Mouse (Mus musculus) MEL (cell line): ENCODE results near the gene Fam214a. TPM values are rescaled to one million over a fixed set of nuclear protein-coding genes. Genes with fewer than 3 reads are reported as not detected.

Experiments
- DNase-seq: peaks from one replicate; pipeline ENCODE4 v3.0.0; 2011; ENCODE audit warnings: low read depth, low spot score
- H3K27ac ChIP-seq: 2 replicates; pipeline ENCODE4 v1.5.1; 2012; ENCODE audit warnings: low read depth, mild to moderate bottlenecking, control low read depth, low read length, moderate library complexity; ENCODE audit not compliant: control insufficient read depth
- H3K27me3 ChIP-seq, 2 experiments: fragments of 150-350 bp in 1 of 2; sonication (generic) in 1 of 2; 2 replicates each; pipeline ENCODE4 v1.6.1; 2012; ENCODE audit warnings: low read length in 2 of 2, mild to moderate bottlenecking in 2 of 2, improper control_type of control experiment in 1 of 2, moderate library complexity in 1 of 2; ENCODE audit not compliant: insufficient read depth in 2 of 2, control insufficient read depth in 1 of 2
- H3K36me3 ChIP-seq, 2 experiments: 2 replicates each; pipeline ENCODE4 v1.6.1; 2012 to 2014; ENCODE audit warnings: low read length in 2 of 2, improper control_type of control experiment in 1 of 2, inconsistent platforms in 1 of 2, mild to moderate bottlenecking in 1 of 2; ENCODE audit not compliant: insufficient read depth in 2 of 2, control insufficient read depth in 1 of 2
- H3K4me1 ChIP-seq, 2 experiments: fragments of 150-350 bp in 1 of 2; sonication (generic) in 1 of 2; 2 replicates each; pipeline ENCODE4 v1.6.1; 2012; ENCODE audit warnings: low read length in 2 of 2, improper control_type of control experiment in 1 of 2, mild to moderate bottlenecking in 1 of 2; ENCODE audit not compliant: insufficient read depth in 2 of 2, control insufficient read depth in 1 of 2
- H3K4me3 ChIP-seq, 2 experiments: fragments of 150-350 bp in 1 of 2; sonication (generic) in 1 of 2; 2 replicates each; pipeline ENCODE4 v1.5.1; 2012; ENCODE audit warnings: low read depth in 2 of 2, low read length in 2 of 2, mild to moderate bottlenecking in 2 of 2, moderate library complexity in 2 of 2, control low read depth in 1 of 2, improper control_type of control experiment in 1 of 2; ENCODE audit not compliant: control insufficient read depth in 1 of 2, insufficient read depth in 1 of 2
- H3K79me2 ChIP-seq: 2 replicates; pipeline ENCODE4 v1.6.1; 2012; ENCODE audit warnings: mild to moderate bottlenecking, low read length, moderate library complexity; ENCODE audit not compliant: control insufficient read depth, poor library complexity, insufficient read depth
- H3K9ac ChIP-seq: 2 replicates; pipeline ENCODE4 v1.6.1; 2012; ENCODE audit warnings: low read depth, mild to moderate bottlenecking, control low read depth, low read length, moderate library complexity; ENCODE audit not compliant: control insufficient read depth, poor library complexity, severe bottlenecking
- H3K9me3 ChIP-seq: fragments of 150-350 bp; sonication (generic); replicated peaks from 2 replicates; pipeline ENCODE4 v1.6.1; 2012; ENCODE audit warnings: mild to moderate bottlenecking, low read length, improper control_type of control experiment, moderate library complexity; ENCODE audit not compliant: insufficient read depth
- CHD1 ChIP-seq: IDR thresholded peaks from 2 replicates; pipeline ENCODE4 v1.6.1; 2012; ENCODE audit warnings: low read depth, mild to moderate bottlenecking, inconsistent platforms, low read length, improper control_type of control experiment
- CTCF ChIP-seq, 3 experiments: IDR thresholded peaks in 2 of 3; conservative IDR thresholded peaks in 1 of 3; 2 replicates each; pipeline ENCODE4 v1.5.1; 2011 to 2012; ENCODE audit warnings: low read length in 3 of 3, low read depth in 2 of 3, mild to moderate bottlenecking in 2 of 3, improper control_type of control experiment in 1 of 3, inconsistent platforms in 1 of 3, mixed read lengths in 1 of 3, moderate library complexity in 1 of 3; ENCODE audit not compliant: control insufficient read depth in 1 of 3, insufficient read depth in 1 of 3, poor library complexity in 1 of 3, severe bottlenecking in 1 of 3
- EP300 ChIP-seq, 2 experiments: IDR thresholded peaks; 2 replicates each; pipeline ENCODE4 v1.6.1; 2011; ENCODE audit warnings: improper control_type of control experiment in 2 of 2, low read length in 2 of 2, low read depth in 1 of 2, mild to moderate bottlenecking in 1 of 2
- GABPA ChIP-seq: IDR thresholded peaks from 2 replicates; pipeline ENCODE4 v1.6.1; 2012; ENCODE audit warnings: low read depth, mild to moderate bottlenecking, inconsistent platforms, low read length, improper control_type of control experiment, moderate library complexity
- MAFK ChIP-seq: IDR thresholded peaks from 2 replicates; pipeline ENCODE4 v1.6.1; 2011; ENCODE audit warnings: low read depth, mild to moderate bottlenecking, low read length, improper control_type of control experiment, borderline replicate concordance
- MAX ChIP-seq: IDR thresholded peaks from 2 replicates; pipeline ENCODE4 v1.6.1; 2011; ENCODE audit warnings: low read length, improper control_type of control experiment
- MAZ ChIP-seq: IDR thresholded peaks from 2 replicates; pipeline ENCODE4 v1.6.1; 2012; ENCODE audit warnings: low read depth, mild to moderate bottlenecking, inconsistent platforms, low read length, improper control_type of control experiment
- MEF2A ChIP-seq: IDR thresholded peaks from 2 replicates; pipeline ENCODE4 v1.6.1; 2014; ENCODE audit warnings: low read depth, mild to moderate bottlenecking, inconsistent platforms, low read length, improper control_type of control experiment; ENCODE audit not compliant: poor library complexity, insufficient replicate concordance, severe bottlenecking; ENCODE audit errors: extremely low read depth
- MYB ChIP-seq: IDR thresholded peaks from 2 replicates; pipeline ENCODE4 v1.6.1; 2011; ENCODE audit warnings: mild to moderate bottlenecking, low read depth, low read length, improper control_type of control experiment
- MYC ChIP-seq: IDR thresholded peaks from 2 replicates; pipeline ENCODE4 v1.6.1; 2011; ENCODE audit warnings: low read depth, mild to moderate bottlenecking, low read length, improper control_type of control experiment, moderate library complexity
- NELFE ChIP-seq: IDR thresholded peaks from 2 replicates; pipeline ENCODE4 v1.6.1; 2011; ENCODE audit warnings: low read depth, low read length, improper control_type of control experiment
- NRF1 ChIP-seq: IDR thresholded peaks from 2 replicates; pipeline ENCODE4 v1.6.1; 2014; ENCODE audit warnings: low read depth, mild to moderate bottlenecking, inconsistent platforms, low read length, improper control_type of control experiment, moderate library complexity; ENCODE audit not compliant: poor library complexity, insufficient read depth, severe bottlenecking
- POLR2AphosphoS2 ChIP-seq: IDR thresholded peaks from 2 replicates; pipeline ENCODE4 v1.6.1; 2011; ENCODE audit warnings: low read length, improper control_type of control experiment
- POLR2AphosphoS5 ChIP-seq: IDR thresholded peaks from 2 replicates; pipeline ENCODE4 v1.6.1; 2012; ENCODE audit warnings: low read depth, borderline replicate concordance, mild to moderate bottlenecking, inconsistent platforms, low read length, moderate library complexity, mixed read lengths
- RCOR1 ChIP-seq: IDR thresholded peaks from 2 replicates; pipeline ENCODE4 v1.6.1; 2012; ENCODE audit warnings: low read depth, mild to moderate bottlenecking, inconsistent platforms, low read length, improper control_type of control experiment
- TAL1 ChIP-seq: IDR thresholded peaks from 2 replicates; pipeline ENCODE4 v1.6.1; 2012; ENCODE audit warnings: mild to moderate bottlenecking, inconsistent platforms, low read length, moderate library complexity, mixed read lengths
- TCF12 ChIP-seq: IDR thresholded peaks from 2 replicates; pipeline ENCODE4 v1.6.1; 2014; ENCODE audit warnings: low read depth, mild to moderate bottlenecking, inconsistent platforms, low read length, improper control_type of control experiment, moderate library complexity
- USF1 ChIP-seq: IDR thresholded peaks from 2 replicates; pipeline ENCODE4 v1.6.1; 2014; ENCODE audit warnings: low read depth, mild to moderate bottlenecking, inconsistent platforms, low read length, improper control_type of control experiment, moderate library complexity
- ZKSCAN1 ChIP-seq: IDR thresholded peaks from 2 replicates; pipeline ENCODE4 v1.6.1; 2012; ENCODE audit warnings: low read depth, mild to moderate bottlenecking, inconsistent platforms, low read length, improper control_type of control experiment, moderate library complexity
- polyA plus RNA-seq, 2 experiments: library from polyadenylated mRNA; stranded (reverse) in 1 of 2; unstranded in 1 of 2; fragments of >175 nt in 1 of 2; fragments of >200 nt in 1 of 2; gene quantifications; 2 replicates each; pipeline versions ENCODE4 v1.2.1 to v1.2.4; 2012; ENCODE audit warnings: low replicate concordance in 2 of 2, low read depth in 1 of 2; ENCODE audit not compliant: insufficient read length in 2 of 2, insufficient read depth in 1 of 2, missing spikeins in 1 of 2
- total RNA-seq: library from RNA; depleted of rRNA; stranded (reverse); fragments of 300-350 nt; gene quantifications from 2 replicates; pipeline ENCODE4 v1.2.3, GENCODE M21; 2012

The Fam214a gene
- total and polyA plus RNA-seq, 3 experiments: 2.3 to 3.9 TPM; not detected in 1

DNA sequence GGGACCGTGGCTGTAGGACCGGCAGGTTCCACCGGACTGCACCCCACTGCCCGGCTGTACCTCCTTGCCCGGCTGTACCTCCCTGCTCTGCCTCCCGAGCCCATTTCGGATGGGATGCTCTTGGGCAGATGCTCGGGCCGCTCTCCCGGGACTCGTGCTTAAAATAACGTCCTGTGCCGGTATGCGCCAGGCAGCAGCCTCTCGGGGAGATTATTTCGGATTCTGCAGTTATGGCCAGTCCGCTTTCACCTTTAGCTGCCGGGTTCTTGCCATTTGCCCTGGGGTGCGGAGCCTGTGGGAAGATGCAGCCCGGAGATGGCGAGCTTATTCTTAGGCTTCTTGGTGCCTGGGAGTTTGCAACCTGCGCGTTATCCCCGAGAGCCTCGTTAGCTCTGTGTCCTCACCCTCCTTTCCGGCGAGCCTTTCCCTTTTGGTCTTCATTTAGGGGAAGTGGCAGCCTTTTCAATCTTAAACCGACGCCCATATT, 119.1 kb downstream of the Fam214a start (continued):
- no peak for TF ChIP-seq MAZ
- no peak for TF ChIP-seq NRF1
- no peak for TF ChIP-seq GABPA
- no peak for TF ChIP-seq ZKSCAN1
- no peak for TF ChIP-seq NELFE
- TF ChIP-seq MAFK: no peak
- no peak for TF ChIP-seq TAL1
- TF ChIP-seq MEF2A: no peak
- no peak; the same call in 1 of the 2 replicates for TF ChIP-seq RCOR1
- peak in 1 of 2 experiments; percentile 38; a peak in 2 of 4 replicates for TF ChIP-seq EP300 (IDR thresholded peaks at IDR 0.05; ENCODE audit: low read depth in 1 of 2, low read length in 2 of 2)
- no peak for TF ChIP-seq CHD1
- no peak for TF ChIP-seq CTCF (IDR thresholded peaks at IDR 0.05 in 2 of 3, conservative IDR thresholded peaks at IDR 0.05 in 1 of 3; ENCODE audit: control insufficient read depth in 1 of 3, insufficient read depth in 1 of 3, low read depth in 2 of 3, low read length in 3 of 3, poor library complexity in 1 of 3, severe bottlenecking in 1 of 3)
- TF ChIP-seq USF1: no peak
- TF ChIP-seq MAX: no peak
- no peak for TF ChIP-seq POLR2AphosphoS5
- TF ChIP-seq TCF12: 0 out of 2 replicates have a peak, but pooled peaks have one; percentile 17
- peak; percentile 39; the same call in 1 of the 2 replicates for TF ChIP-seq MYC
- no peak for TF ChIP-seq POLR2AphosphoS2
- TF ChIP-seq MYB: no peak
- TF ChIP-seq, all 39 proteins: peak for 6

DNA sequence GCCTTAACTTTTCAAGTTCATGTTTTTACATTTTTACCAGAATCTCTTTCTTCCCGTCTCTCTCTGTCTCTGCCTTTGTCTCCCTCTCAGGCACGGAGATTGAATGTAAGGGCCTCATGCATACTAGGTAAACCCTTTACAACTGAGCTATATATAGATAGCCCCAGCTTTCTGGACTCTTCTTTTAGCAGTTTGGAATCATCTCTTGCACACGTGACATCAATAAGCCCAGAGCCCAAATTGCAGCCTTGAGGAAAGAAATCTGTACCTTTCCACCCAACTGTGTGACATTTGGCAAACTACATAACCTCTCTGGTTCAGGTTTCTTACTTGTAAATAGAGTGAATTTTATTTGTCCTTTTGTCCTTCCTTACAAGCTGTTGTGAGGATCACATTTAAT, 119.7 kb downstream of the Fam214a start:
- no peak overlapping the region for H3K27ac ChIP-seq
- peak overlapping the region; percentile 76; the same call in 1 of the 2 replicates for H3K9ac ChIP-seq

More for the DNA sequence above, 119.7 kb downstream of the Fam214a start:
- TF ChIP-seq NRF1: no peak
- TF ChIP-seq USF1: peak; percentile 36; the same call in 1 of the 2 replicates
- no peak for TF ChIP-seq MYC
- no peak for DNase-seq
- H3K79me2 ChIP-seq: peaks cover 12% of the 10 kb centered on the region
- H3K9me3 ChIP-seq: no peaks in the 10 kb centered on the region
- no peaks in the 10 kb centered on the region for H3K27me3 ChIP-seq
- peaks cover 0 to 18% of the 10 kb centered on the region in 2 experiments; a peak in 2 of 4 replicates for H3K36me3 ChIP-seq
- peaks cover 3 to 15% of the 10 kb centered on the region in 2 experiments for H3K4me1 ChIP-seq
- peak overlapping the region; percentile 88 to 96; a peak in 3 of 4 replicates for H3K4me3 ChIP-seq
